9 mouse cellular contexts compared by ENCODE assay signal in genomic region chr1:128712876-128713275, GRCm38 (mm10).
A peak's percentile ranks its signal among the peaks of the same experiment; 100 is the strongest.
DNase-seq lines count a peak whose midpoint lies in the region; ATAC-seq and TF ChIP-seq lines count a peak whose summit lies in the region.
"Had no signal": no experiment of that assay in that cellular context is flagged by ENCODE, and none has a peak within 500 bp of the region (broad histone marks: within the 10 kb centered on the region; RNA-seq: fewer than 3 reads in every experiment).

No protein-coding gene starts in this region.

- peaks cover 30% of the 10 kb centered on the region for H3K4me1 ChIP-seq in forebrain, embryonic 10.5 days
- H3K4me1 ChIP-seq in forebrain, postnatal 0 days (ENCODE audit: insufficient read depth) = no peaks in the 10 kb centered on the region
- peaks cover 27% of the 10 kb centered on the region for H3K4me1 ChIP-seq in bone marrow macrophage, adult 2 months (ENCODE audit: control insufficient read depth, insufficient read depth, low read length)
- no peaks in the 10 kb centered on the region for H3K4me1 ChIP-seq in liver, embryonic 16.5 days (ENCODE audit: control insufficient read depth, low read depth, low read length)

- H3K36me3 ChIP-seq in forebrain, embryonic 10.5 days (replicated peaks) = no peaks in the 10 kb centered on the region
- H3K36me3 ChIP-seq in forebrain, postnatal 0 days (ENCODE audit: insufficient read depth) = no peaks in the 10 kb centered on the region
- H3K36me3 ChIP-seq in liver, embryonic 16.5 days (ENCODE audit: control insufficient read depth, insufficient read depth) = no peaks in the 10 kb centered on the region
- H3K36me3 ChIP-seq: embryonic facial prominence, embryonic 12.5 days had no signal

- H3K27ac ChIP-seq in forebrain, embryonic 10.5 days = peak overlapping the region; percentile 65
- no peak overlapping the region for H3K27ac ChIP-seq in forebrain, postnatal 0 days (ENCODE audit: low read depth, low read length)
- peak overlapping the region; percentile 64 for H3K27ac ChIP-seq in bone marrow macrophage, adult 2 months (ENCODE audit: insufficient read depth, low read depth, low read length)
- no peak overlapping the region for H3K27ac ChIP-seq in liver, embryonic 16.5 days (ENCODE audit: low read length)
- H3K27ac ChIP-seq: embryonic facial prominence, embryonic 12.5 days had no signal

- no peaks in the 10 kb centered on the region for H3K27me3 ChIP-seq in forebrain, embryonic 10.5 days (ENCODE audit: poor library complexity, severe bottlenecking)
- H3K27me3 ChIP-seq in forebrain, postnatal 0 days (ENCODE audit: insufficient read depth, low read length) = no peaks in the 10 kb centered on the region
- no peaks in the 10 kb centered on the region for H3K27me3 ChIP-seq in liver, embryonic 16.5 days (ENCODE audit: control insufficient read depth, insufficient read depth, low read depth, low read length)
- H3K27me3 ChIP-seq: embryonic facial prominence, embryonic 12.5 days had no signal

- no peak overlapping the region for H3K4me3 ChIP-seq in forebrain, embryonic 10.5 days
- no peak overlapping the region for H3K4me3 ChIP-seq in forebrain, postnatal 0 days (ENCODE audit: low read depth, low read length)
- H3K4me3 ChIP-seq in bone marrow macrophage, adult 2 months (ENCODE audit: insufficient read depth, low read length) = no peak overlapping the region
- H3K4me3 ChIP-seq in liver, embryonic 16.5 days (ENCODE audit: low read depth, low read length) = no peak overlapping the region
- H3K4me3 ChIP-seq: embryonic facial prominence, embryonic 12.5 days had no signal

- no peak overlapping the region for H3K9ac ChIP-seq in forebrain, postnatal 0 days
- H3K9ac ChIP-seq in liver, embryonic 16.5 days (ENCODE audit: low read depth, low read length) = no peak overlapping the region
- H3K9ac ChIP-seq: embryonic facial prominence, embryonic 12.5 days had no signal

- DNase-seq in forebrain, embryonic 10.5 days (ENCODE audit: extremely low spot score, low spot score) = no peak
- no peak for DNase-seq in forebrain, postnatal 0 days
- no peak for DNase-seq in right cerebral cortex, postnatal 10 days (ENCODE audit: low spot score in 2 of 2)
- DNase-seq in adrenal gland, postnatal 14 days = no peak
- no peak for DNase-seq in left cerebral cortex, adult 11 months (ENCODE audit: low spot score)

- WGBS in forebrain, embryonic 10.5 days = 84% methylated on average over 7 of the region's 7 CpGs
- WGBS in forebrain, postnatal 0 days = 73% methylated on average over 7 of the region's 7 CpGs
- WGBS in liver, embryonic 16.5 days (ENCODE audit: insufficient replicate concordance) = 19% methylated on average over 7 of the region's 7 CpGs

- no peak for ATAC-seq in forebrain, postnatal 0 days
- ATAC-seq in liver, embryonic 16.5 days (ENCODE audit: low read depth) = peak; percentile 65
- peak; percentile 96 for ATAC-seq in neutrophil, adult 5-6 weeks (ENCODE audit: extremely low read depth, insufficient number of reproducible peaks, low FRiP score, poor library complexity, severe bottlenecking)

- no peak for TF ChIP-seq POLR2A in bone marrow macrophage, adult 2 months (IDR thresholded peaks at IDR 0.05; ENCODE audit: borderline replicate concordance, low read depth, low read length)

- no peak overlapping the region for H3K4me2 ChIP-seq in forebrain, postnatal 0 days (ENCODE audit: low read depth)
- H3K4me2 ChIP-seq in liver, embryonic 16.5 days (ENCODE audit: low read depth, low read length) = 0 out of 2 replicates have a peak overlapping the region, but pooled peaks have one; percentile 6
- H3K4me2 ChIP-seq: embryonic facial prominence, embryonic 12.5 days had no signal

- H3K9me3 ChIP-seq in forebrain, embryonic 10.5 days = no peaks in the 10 kb centered on the region
- H3K9me3 ChIP-seq in forebrain, postnatal 0 days (ENCODE audit: low read length) = no peaks in the 10 kb centered on the region
- H3K9me3 ChIP-seq in liver, embryonic 16.5 days (replicated peaks; ENCODE audit: control insufficient read depth, low read length) = no peaks in the 10 kb centered on the region
- H3K9me3 ChIP-seq: embryonic facial prominence, embryonic 12.5 days had no signal

- TF ChIP-seq CTCF in forebrain, postnatal 0 days (IDR thresholded peaks at IDR 0.05; ENCODE audit: low read depth) = no peak
- no peak for TF ChIP-seq CTCF in bone marrow macrophage, adult 2 months (IDR thresholded peaks at IDR 0.05; ENCODE audit: low read depth, low read length)

Comparison
In these comparisons a context has a peak if more than half of its experiments do, and no peak if none do; other contexts are left out.
1. H3K27ac ChIP-seq: peak in forebrain, embryonic 10.5 days (single experiment) and bone marrow macrophage, adult 2 months (single experiment); none in forebrain, postnatal 0 days (single experiment) and liver, embryonic 16.5 days (single experiment).